Mouse (Mus musculus) neural tube, embryonic 14.5 days (tissue): Measurements from ENCODE around the gene Cdhr5. TPM values are rescaled to one million over a fixed set of nuclear protein-coding genes. Genes with fewer than 3 reads are reported as not detected.
A peak's percentile ranks its signal among the peaks of the same experiment; 100 is the strongest.

ENCODE experiments used
- ATAC-seq: fragments of 200-750 bp; cut with Nextera tagmentation; 2 replicates; pipeline ENCODE4 v1.8.0; 2017; ENCODE audit warnings: low read depth, mild to moderate bottlenecking, moderate TSS enrichment, moderate library complexity
- H3K27ac ChIP-seq: fragments of 300-500 bp; sonication (generic); 2 replicates; pipeline ENCODE4 v1.5.1; 2014; ENCODE audit warnings: low read depth, mild to moderate bottlenecking, control low read depth, low read length, moderate library complexity, mixed read lengths
- H3K27me3 ChIP-seq: fragments of 300-500 bp; sonication (generic); 2 replicates; pipeline ENCODE4 v1.6.1; 2014; ENCODE audit warnings: low read length; ENCODE audit not compliant: control insufficient read depth, insufficient read depth
- H3K36me3 ChIP-seq: fragments of 300-500 bp; sonication (generic); 2 replicates; pipeline ENCODE4 v1.6.1; 2014; ENCODE audit warnings: low read length, mixed read lengths; ENCODE audit not compliant: control insufficient read depth, insufficient read depth
- H3K4me1 ChIP-seq: fragments of 300-500 bp; sonication (generic); 2 replicates; pipeline ENCODE4 v1.6.1; 2014; ENCODE audit warnings: low read length; ENCODE audit not compliant: control insufficient read depth, insufficient read depth
- H3K4me2 ChIP-seq: fragments of 300-500 bp; sonication (generic); 2 replicates; pipeline ENCODE4 v1.6.1; 2014; ENCODE audit warnings: mild to moderate bottlenecking, low read depth, low read length, control low read depth
- H3K4me3 ChIP-seq: fragments of 300-500 bp; sonication (generic); 2 replicates; pipeline ENCODE4 v1.5.1; 2014; ENCODE audit warnings: low read depth, low read length, control low read depth, mixed read lengths
- H3K9ac ChIP-seq: fragments of 300-500 bp; sonication (generic); replicated peaks from 2 replicates; pipeline ENCODE4 v1.6.1; 2014; ENCODE audit warnings: low read depth, mild to moderate bottlenecking, control low read depth, low read length, mixed read lengths
- H3K9me3 ChIP-seq: fragments of 300-500 bp; sonication (generic); 2 replicates; pipeline ENCODE4 v1.6.1; 2016; ENCODE audit warnings: low read length; ENCODE audit not compliant: control insufficient read depth
- WGBS: fragments of 180-500 bp; shearing (Covaris S2); extraction: QIAGEN DNeasy Blood & Tissue Kit; methylation state at CpG from one replicate; pipeline ENCODE4 v1.1.7; 2014; 5-methylcytosine and 5-hydroxymethylcytosine counted together
- polyA plus RNA-seq: library from polyadenylated mRNA; unstranded; fragments of >200 nt; fragmentation: Nextera tagmentation; extraction: Ambion mirVana; gene quantifications from 2 replicates; pipeline ENCODE4 v1.2.1, GENCODE M21; 2014

The Cdhr5 gene
- polyA plus RNA-seq, 1 experiment from 2014 or later: not detected

GRCm38 (mm10) chr7:141282756-141283155, 6.2 kb upstream of the Cdhr5 start:
- Histone ChIP-seq H3K36me3 (no peaks in the 10 kb centered on the region), H3K9me3 (no peaks in the 10 kb centered on the region), H3K27ac (no peak overlapping the region), H3K4me1 (peaks cover 4% of the 10 kb centered on the region; the same call in 1 of the 2 replicates), H3K27me3 (no peaks in the 10 kb centered on the region), H3K4me3 (no peak overlapping the region), H3K9ac (no peak overlapping the region), H3K4me2 (no peak overlapping the region)
- ATAC-seq: no peak
- WGBS: 85% methylated on average over 4 of the region's 4 CpGs

DNA sequence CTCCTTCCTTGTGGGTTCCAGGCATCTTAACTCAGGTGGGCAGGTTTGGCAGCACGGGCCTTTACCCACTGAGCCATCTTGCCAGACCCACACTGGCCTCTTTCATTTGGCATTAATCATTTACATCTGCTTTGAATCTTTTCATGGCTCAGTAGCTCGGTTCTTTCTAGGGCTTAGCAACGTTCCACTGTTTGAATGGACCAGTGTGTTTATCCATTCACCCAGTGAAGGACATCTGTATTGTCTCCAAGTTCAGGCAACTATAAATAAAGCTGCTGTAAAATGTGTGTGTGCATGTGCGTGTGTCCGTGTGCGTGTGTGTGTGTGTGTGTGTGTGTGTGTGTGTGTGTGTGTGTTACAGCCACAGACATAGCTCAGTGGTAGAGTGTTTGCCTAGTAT, 4.9 kb upstream of the Cdhr5 start:
- Histone ChIP-seq H3K4me1 (peaks cover 4% of the 10 kb centered on the region; the same call in 1 of the 2 replicates), H3K4me2 (no peak overlapping the region), H3K27ac (no peak overlapping the region), H3K9me3 (no peaks in the 10 kb centered on the region), H3K9ac (no peak overlapping the region), H3K36me3 (no peaks in the 10 kb centered on the region), H3K27me3 (no peaks in the 10 kb centered on the region), H3K4me3 (no peak overlapping the region)
- ATAC-seq: no peak
- WGBS: 46% methylated on average over 6 of the region's 6 CpGs

GRCm38 (mm10) chr7:141278766-141279590, 2.4 kb upstream of the Cdhr5 start, which contains the start of gene Sct:
TSS of gene Sct (minus strand) at chr7:141279133.
- H3K9ac ChIP-seq: peak within 1 kb of the TSS; percentile 52
- no peaks in the 10 kb centered on the region for H3K27me3 ChIP-seq
- WGBS: 1% methylated on average over 41 of the region's 46 CpGs
- H3K4me3 ChIP-seq: peak within 1 kb of the TSS; percentile 42
- H3K4me2 ChIP-seq: peak within 1 kb of the TSS; percentile 91
- peaks cover 4% of the 10 kb centered on the region; the same call in 1 of the 2 replicates for H3K4me1 ChIP-seq
- ATAC-seq: peak; percentile 85
- H3K9me3 ChIP-seq: no peaks in the 10 kb centered on the region
- H3K27ac ChIP-seq: 0 out of 2 replicates have a peak within 1 kb of the TSS, but pooled peaks have one; percentile 10
- no peaks in the 10 kb centered on the region for H3K36me3 ChIP-seq

DNA sequence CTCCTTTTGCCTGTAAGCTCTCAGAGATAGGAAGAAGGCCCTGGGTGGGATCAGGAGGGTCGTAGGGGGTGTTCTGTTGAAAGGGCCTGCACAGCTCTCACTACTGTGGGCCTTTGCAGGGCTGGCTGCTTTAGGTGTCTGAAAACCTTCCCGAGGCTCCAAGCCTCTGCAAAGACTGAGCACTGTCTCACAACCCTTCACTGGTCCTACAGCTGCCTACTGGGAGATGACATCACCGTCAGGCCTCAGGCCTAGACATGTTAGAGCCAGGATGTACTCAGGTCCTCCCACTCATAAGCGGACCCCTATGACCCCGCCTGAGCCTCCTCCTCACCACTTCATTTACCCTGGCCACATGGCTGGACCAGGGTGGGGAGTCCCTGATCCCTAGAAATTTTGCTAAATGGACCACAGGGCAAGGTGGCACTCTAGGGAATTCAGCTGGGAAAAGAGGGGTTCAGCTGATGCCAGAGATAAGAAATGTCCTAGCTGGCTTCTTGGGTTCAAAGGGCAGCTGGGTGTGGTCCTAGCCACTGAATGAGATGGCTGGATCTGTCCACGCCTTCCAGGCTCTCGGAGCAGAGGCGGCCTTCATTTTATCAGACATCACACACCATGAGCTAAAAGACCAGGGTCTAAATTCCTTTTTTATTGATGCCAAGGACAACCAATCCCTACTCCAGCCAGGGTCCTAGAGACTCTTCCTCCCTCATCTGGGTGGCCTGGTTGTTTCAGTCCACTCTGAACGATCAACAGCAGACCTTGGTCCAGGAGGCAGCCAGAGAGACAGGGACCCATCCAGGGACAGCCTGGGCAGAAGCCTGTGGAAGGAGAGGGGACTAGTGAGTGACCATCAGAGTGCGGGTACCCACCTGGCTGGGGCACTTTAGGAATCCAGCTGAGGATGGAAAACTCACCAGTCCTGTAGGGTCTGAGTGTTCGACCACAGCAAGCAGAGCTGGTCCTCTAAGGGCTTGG, 1.4 kb upstream of the Cdhr5 start:
- Histone ChIP-seq H3K4me2 (no peak overlapping the region), H3K36me3 (no peaks in the 10 kb centered on the region), H3K9ac (no peak overlapping the region), H3K4me1 (peaks cover 4% of the 10 kb centered on the region; the same call in 1 of the 2 replicates), H3K4me3 (no peak overlapping the region), H3K9me3 (no peaks in the 10 kb centered on the region), H3K27ac (no peak overlapping the region), H3K27me3 (no peaks in the 10 kb centered on the region)
- WGBS: 77% methylated on average over 11 of the region's 11 CpGs
- peak; percentile 38; the same call in 1 of the 2 replicates for ATAC-seq

GRCm38 (mm10) chr7:141275356-141275755, 1.2 kb downstream of the Cdhr5 start:
- H3K9me3 ChIP-seq: no peaks in the 10 kb centered on the region
- no peak for ATAC-seq
- no peaks in the 10 kb centered on the region for H3K36me3 ChIP-seq
- no peak overlapping the region for H3K4me3 ChIP-seq
- H3K4me1 ChIP-seq: peaks cover 4% of the 10 kb centered on the region; the same call in 1 of the 2 replicates
- H3K4me2 ChIP-seq: no peak overlapping the region
- H3K27me3 ChIP-seq: no peaks in the 10 kb centered on the region
- H3K9ac ChIP-seq: no peak overlapping the region
- 82% methylated on average over 9 of the region's 9 CpGs for WGBS
- H3K27ac ChIP-seq: no peak overlapping the region

- 91% methylated on average over 3 of the region's 3 CpGs for WGBS
Measured at GRCm38 (mm10) chr7:141270631-141271030, 6.0 kb downstream of the Cdhr5 start.

GRCm38 (mm10) chr7:141269273-141269545, 7.4 kb downstream of the Cdhr5 start:
- 76% methylated on average over 14 of the region's 14 CpGs for WGBS

More at GRCm38 (mm10) chr7:141270631-141271030, 6.0 kb downstream of the Cdhr5 start:
- H3K4me3 ChIP-seq: no peak overlapping the region
- H3K27me3 ChIP-seq: no peaks in the 10 kb centered on the region
- no peak overlapping the region for H3K9ac ChIP-seq
- no peaks in the 10 kb centered on the region for H3K9me3 ChIP-seq
- ATAC-seq: no peak
- no peaks in the 10 kb centered on the region for H3K4me1 ChIP-seq
- no peak overlapping the region for H3K27ac ChIP-seq
- no peaks in the 10 kb centered on the region for H3K36me3 ChIP-seq
- no peak overlapping the region for H3K4me2 ChIP-seq

GRCm38 (mm10) chr7:141268466-141269272, 7.9 kb downstream of the Cdhr5 start:
- ATAC-seq: no peak
- Histone ChIP-seq H3K4me2 (no peak overlapping the region), H3K27me3 (no peaks in the 10 kb centered on the region), H3K27ac (no peak overlapping the region), H3K9me3 (no peaks in the 10 kb centered on the region), H3K36me3 (peaks cover 4% of the 10 kb centered on the region), H3K4me3 (no peak overlapping the region), H3K4me1 (no peaks in the 10 kb centered on the region), H3K9ac (no peak overlapping the region)
- 78% methylated on average over 24 of the region's 24 CpGs for WGBS

More at GRCm38 (mm10) chr7:141269273-141269545, 7.4 kb downstream of the Cdhr5 start:
- no peaks in the 10 kb centered on the region for H3K9me3 ChIP-seq
- no peak for ATAC-seq
- no peak overlapping the region for H3K9ac ChIP-seq
- no peak overlapping the region for H3K27ac ChIP-seq
- no peaks in the 10 kb centered on the region for H3K27me3 ChIP-seq
- H3K4me1 ChIP-seq: no peaks in the 10 kb centered on the region
- no peak overlapping the region for H3K4me3 ChIP-seq
- H3K4me2 ChIP-seq: no peak overlapping the region
- H3K36me3 ChIP-seq: no peaks in the 10 kb centered on the region
